Mouse (Mus musculus): ENCODE results near the gene Dyrk3. TPM values are rescaled to one million over a fixed set of nuclear protein-coding genes. Genes with fewer than 3 reads are reported as not detected.

Gene Dyrk3
- total RNA-seq, 2 experiments from 2014 or later: 4.3 to 7.3 TPM

DNA sequence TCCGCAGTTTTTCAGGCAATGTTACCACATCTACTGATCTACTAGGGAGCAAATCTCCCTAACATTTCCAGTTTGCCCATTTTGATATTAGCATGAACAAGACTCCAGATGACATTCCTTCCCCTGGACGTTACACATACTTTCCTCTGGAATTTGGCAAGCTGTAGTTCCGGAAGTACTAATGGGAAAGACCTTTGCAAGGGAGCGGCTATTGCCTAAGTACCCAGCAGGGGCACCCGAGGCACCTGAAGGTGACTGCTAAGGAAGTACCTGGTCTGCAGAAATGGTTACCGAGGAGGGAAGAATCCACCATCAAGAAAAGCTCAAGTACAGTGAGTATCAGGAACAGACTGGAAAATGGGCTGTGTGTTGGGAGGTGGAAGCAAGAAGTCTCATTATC lies 25.6 kb downstream of the Dyrk3 start:
- DNase-seq: no peak

DNA sequence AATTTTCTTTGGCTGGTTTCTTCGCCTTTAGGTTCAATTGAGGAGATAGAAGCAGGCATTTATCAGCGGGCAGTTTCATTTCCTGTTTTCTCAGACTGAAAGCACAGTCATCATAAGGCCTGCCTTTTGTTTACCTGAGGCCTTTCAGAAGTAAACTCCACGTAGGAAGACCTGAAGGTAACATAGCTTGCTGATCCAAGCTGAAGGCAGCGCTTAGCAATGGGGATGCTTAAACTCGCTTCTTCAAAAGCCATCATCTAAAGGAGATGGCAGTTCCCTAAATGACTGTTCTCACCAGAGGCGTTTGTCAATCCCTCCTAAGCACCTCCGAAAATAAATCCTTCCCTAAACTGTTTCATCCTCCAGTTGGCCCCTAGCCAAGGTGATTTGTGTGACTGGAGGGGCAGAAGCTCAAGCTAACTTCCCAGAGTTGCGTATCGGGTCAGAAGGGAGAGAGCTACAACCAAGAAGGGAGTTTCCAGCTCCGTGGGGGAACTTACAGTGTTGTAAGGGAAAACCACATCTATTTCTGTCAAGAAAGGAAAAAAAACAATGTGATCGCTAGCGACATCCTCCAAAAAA lies 27.5 kb downstream of the Dyrk3 start:
- no peak for DNase-seq

DNA sequence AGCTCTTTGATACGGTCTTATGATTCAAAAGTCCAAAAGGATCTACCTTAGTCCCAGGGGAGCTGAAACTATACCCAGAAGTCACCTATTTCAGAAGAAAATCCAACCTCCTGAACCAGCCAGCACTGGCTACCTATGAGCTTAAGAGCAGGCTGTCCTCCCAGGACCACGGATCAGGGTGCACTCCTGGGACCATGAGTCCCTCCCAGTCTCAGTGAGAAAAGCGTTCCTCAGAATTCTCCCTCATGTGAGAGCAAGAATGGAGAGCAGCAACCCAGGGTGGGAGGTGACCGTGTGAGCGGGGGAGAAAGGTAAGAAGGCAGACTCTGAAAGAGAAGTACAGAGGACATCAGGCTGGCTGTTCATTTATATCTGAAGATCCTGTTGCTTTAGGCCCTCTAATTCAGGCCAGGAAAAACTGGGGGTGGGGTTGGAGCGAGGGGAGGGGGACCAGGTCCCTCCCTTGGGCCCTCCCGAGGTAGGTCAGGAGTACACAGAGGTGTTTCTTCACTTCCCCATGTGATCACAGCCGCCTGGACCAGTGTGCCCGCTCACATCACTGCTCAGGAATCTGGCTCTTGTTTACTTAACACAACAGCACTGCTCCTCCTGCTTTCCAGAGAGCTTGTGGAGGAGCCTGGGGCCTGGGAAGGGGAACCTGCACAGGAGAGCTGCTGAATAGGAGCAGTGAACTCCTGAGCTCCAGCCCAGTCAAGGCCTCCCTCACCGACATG lies 30.4 kb downstream of the Dyrk3 start:
- DNase-seq: no peak

DNA sequence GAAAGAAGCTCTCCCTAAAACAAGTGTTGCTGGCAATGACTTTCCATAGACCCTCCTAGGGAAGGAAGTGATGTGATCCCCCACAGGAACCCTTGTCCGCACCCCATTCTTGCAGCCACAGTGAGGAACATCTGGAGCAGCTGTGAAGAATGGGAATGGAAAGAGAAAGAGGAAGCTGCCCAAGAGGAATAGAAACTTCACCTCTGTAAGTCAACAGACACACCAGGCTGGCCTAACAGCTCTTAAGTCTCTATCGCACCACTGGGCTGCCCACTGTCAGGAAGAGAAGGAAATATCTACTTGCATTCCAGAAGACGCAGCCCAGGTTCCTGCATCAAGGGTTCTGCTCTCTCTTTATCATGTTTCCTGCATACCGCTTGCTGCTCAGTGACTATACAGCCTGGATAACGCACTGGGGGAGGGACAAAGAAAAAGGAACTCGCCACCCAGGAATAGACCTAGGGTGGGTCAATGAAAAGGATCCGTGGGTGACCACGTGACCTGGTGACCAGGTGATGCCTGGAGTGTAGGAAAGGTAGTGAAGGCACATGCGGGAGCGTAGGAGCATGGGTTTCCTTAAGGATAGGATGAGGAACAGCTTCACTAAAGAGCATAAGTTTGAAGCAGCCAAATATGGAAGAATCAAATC lies 34.2 kb downstream of the Dyrk3 start:
- no peak for DNase-seq

DNA sequence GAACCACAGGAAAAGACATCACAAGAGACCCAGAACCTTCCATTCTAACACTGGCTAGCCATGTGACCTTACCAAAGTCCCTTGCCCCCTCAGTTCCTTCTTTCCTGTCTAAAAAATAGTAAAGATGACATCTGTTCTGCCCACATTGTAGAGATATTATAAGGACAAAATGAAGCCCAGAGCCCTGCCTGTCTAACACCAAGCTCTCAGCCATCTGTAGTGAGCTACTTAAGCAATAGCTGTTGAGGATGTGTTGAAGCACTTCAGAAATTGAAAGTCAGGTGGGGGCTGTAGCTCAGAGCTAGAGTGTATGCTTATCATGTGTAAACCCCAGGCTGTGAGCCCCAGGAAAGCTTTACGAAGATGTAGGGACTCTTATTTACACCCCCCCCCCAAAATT lies 37.3 kb downstream of the Dyrk3 start:
- DNase-seq: no peak

DNA sequence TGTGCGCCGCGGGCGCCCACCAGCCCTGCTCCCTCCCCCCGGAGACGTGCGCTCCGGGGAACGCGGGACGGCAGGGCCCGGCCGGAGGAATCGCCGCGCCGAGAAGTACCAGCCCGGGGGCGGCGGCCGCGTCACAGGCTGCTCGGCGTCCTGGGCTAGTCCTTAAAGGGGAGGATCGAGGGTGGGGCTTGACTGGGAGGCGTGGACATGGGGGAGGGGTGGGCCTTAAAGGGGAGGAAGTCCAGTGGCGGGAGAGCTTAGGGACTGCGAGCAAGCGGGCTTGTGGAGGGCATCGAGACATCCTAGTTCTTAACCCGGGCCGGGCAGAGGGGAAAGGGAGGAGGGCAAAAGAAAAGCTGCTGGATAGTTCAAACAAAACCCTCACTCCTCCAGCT lies 40.4 kb downstream of the Dyrk3 start, which contains the start of gene Mapkapk2:
Mapkapk2 (minus strand) TSS at position 127 of the 395 bp plus-strand sequence.
- peak; percentile 95 to 98 for DNase-seq

DNA sequence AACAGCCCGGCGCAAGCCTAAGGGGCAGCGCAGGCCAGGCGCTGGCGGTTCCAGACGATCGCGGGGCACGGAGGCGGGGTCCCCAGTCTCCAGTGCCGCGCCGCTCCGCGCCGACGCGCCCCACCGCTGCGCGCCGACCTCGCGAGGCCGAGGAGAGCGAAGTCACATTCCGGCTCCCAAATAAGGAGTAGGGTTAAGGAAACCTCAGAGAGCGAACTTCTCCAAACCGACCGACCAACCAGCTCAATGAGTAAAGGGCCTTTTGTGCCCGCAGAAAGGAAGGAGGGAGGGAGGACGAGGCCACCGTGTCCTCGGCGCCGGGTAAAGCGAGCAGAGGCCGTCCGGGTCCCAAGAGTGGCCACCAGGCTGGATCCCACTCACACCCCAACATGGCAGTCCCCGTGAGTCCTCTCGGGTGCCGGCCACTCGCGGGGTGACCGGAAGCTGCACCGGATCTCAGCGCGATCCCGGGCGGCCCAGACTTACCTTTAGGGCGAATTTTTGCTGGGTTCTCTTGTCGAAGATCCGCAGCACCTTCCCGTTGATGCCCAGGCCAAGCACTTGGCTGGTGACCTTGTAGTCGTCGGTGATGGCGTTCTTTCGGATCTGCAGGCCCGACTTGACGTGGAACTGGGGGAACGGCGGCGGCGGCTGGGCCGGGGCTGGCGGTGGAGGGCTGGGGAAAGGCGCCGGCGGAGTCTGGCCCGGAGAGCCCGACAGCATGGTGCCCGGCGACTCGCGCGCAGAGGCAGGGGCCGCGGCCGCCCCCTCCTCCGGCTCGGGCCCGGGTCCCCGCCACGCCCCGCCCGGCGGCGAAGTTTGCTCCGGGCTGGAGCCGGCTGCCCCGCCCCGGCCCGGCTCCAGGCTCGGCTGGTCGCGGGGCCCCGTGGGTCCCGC lies 41.1 kb downstream of the Dyrk3 start:
- DNase-seq: peak; percentile 59 to 74

DNA sequence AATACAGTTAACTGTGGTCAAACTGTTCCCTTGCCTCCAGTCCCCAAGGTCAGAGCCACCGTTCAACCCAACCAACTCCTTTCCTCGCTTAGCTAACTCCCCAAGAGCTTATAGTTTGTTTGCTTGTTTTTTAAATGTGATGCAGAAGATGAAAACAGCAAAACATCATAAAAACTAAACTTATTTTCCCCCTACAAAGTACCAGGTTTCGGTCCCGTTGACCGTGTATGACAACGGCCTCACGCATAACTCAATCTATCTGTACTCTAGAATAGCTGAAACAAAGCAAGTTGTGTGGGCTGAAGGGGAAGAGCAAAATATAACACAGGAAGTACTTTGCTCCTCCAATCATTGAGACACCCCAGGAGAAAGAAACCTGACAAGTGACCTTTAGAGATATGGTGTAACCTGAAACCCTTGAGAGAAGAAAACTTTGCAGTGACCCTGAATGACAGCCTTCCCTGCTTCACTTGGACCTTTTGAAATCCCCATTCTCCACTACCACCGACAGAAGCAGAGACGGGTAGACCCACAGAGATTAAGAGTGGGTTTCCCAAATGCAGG lies 41.9 kb downstream of the Dyrk3 start:
- DNase-seq: no peak

DNA sequence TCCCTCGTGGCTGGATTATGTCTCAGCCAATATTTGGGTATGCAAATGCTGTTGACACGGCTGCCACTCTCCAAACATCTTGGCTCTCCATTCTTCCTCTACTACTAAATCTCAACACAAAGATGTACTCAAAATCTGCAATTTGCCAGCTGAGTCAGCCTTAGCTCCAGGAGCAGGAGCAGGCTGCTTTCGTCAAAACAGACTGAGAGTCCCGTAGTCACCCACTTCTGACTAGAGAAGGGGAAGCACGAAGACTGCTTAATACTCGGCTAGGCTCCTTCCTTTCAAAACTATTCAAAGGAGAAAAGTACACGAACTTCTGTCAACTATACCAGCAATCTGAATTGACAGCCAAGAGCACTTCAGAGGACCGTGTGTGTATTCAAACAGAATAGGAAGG lies 42.6 kb downstream of the Dyrk3 start:
- DNase-seq: no peak

DNA sequence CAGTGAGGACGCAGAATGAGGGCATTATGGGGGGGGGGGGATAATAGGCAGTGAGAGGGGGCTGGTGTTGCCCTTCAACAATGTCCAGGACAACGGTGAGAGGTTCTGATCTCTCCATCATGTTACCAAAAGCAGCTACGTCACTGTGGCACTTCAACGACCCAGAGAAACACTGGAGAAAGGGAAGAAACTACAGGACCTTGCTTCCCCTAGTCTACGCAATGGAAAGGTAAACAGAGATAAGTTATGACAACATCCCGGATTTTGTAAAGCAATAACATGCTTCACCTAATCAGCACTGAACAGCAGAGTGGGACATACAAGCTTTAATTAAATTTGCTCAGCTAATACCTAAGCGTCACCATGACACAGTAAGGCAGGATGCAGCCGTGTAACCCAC lies 44.3 kb downstream of the Dyrk3 start:
- no peak for DNase-seq

DNA sequence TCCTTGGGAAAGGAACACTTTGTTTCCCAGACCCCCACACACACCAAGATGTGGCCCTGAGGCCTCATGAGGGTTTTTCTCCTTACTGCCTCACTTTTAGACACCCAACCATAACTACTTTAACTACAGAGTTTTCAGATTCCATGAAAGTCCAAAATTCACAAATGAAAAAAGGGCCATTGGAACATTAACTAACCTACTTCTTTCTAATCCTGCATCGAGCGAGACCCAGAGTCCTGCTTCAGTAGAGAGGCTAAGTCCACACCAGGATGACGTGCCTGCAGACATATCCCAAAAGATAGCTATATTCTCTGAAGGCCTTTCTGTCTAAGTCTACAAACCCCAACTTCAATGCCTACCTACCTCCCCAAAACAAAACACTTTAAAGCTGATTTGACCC lies 45.3 kb downstream of the Dyrk3 start:
- no peak for DNase-seq

DNA sequence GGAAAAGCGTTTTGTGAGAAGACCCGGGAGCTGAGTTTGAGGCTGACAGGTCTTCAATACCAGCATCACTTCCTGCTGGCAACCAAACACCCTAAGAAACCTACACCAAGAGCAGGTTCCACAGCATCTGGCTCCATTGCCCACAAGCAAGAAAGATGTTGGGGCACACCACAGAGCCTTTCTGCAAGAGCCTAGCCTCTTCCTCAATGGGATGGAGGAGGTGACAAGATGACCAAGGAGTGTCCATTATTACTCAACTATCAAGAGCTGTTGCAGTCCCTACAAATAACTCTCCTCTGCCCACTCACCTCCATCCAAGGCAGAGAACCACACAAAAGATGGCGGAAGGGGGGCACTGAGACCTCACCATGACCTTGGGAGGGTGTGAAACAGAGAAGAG lies 46.0 kb downstream of the Dyrk3 start:
- DNase-seq: no peak

DNA sequence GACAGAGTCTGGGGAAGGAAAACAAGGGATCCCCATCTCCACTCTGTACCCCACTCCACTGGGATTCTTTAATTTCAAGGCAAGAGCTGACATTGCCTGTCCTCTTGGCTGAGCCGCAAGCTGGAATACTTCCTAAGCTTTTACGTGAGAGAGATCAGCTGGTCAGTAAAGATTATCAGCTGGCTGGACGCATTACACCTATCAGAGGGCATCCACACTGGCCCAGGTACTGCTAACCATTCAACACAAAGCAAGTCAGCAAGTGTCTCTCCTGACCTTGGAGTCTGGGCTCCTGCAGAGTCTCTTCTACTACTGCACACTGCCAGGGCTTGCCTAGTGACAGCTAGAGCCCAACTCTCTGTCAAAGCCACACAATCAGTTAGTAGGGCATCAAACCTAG lies 46.7 kb downstream of the Dyrk3 start:
- DNase-seq: no peak

DNA sequence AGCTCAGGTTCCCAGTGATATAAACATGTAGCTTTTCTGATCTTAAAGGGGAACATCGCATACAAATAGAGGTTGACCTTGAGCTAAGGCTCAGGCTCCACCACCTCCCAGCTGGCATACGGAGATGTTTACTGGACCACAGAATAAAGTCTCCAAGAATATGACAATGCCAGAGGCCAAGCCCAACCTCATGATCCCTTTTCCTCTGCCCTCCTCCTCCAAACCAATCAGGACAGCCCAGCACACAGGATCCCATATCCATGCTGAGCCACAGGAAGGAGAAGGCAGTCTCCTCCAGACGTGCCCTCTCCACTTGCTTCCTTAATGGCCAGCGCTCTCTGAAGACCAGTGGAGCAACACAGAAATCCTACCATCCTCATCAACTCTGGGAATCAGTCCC lies 47.3 kb downstream of the Dyrk3 start:
- no peak for DNase-seq

DNA sequence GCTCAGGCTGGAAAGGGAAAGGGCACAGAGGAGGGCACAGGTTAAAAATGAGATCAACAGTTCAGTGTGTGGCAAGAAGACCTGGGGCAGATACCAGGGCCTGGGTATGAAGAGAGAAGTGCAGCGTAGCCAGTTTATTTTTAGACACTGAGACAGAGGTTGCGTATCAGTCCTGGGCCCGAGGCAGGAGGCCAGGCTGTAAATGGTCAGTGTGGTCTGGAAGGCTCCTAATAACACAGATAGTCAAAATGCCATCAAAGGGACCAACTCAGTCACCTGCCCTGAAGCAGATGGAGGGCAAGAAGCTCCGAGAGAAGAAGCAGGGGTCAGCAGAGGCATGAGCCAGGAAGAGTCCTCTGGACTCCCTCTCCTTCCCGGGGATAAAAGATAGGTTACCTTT lies 47.9 kb downstream of the Dyrk3 start:
- no peak for DNase-seq

DNA sequence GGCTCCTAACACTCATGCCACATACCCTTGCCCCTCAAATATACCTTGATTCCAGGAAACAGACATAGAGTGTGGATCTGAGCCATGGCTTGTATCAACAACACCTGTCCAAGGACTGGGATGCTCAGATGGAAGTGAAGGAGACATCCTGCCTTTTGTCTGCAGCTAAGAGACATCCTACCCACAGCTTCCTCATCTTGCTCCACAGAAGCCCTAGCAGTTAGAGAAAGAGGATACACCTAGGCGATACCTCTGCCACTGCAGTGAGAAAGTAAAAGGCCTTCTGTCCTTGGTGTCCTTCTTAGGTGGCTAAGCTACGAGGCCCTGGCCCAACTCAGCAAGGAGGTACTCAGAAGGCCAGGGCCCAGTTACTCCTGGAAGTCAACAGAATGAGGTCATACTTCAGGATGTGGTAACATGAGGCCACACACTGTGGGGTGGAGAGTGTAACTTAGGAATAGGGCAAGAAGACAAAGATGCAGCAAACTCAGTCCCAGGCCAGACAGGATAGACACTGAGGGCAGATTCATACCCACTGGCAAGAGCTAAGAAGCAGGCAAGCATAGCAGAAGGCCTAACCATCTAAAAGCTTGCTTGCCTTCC lies 48.5 kb downstream of the Dyrk3 start:
- DNase-seq: peak in 1 of 2 experiments; percentile 52

DNA sequence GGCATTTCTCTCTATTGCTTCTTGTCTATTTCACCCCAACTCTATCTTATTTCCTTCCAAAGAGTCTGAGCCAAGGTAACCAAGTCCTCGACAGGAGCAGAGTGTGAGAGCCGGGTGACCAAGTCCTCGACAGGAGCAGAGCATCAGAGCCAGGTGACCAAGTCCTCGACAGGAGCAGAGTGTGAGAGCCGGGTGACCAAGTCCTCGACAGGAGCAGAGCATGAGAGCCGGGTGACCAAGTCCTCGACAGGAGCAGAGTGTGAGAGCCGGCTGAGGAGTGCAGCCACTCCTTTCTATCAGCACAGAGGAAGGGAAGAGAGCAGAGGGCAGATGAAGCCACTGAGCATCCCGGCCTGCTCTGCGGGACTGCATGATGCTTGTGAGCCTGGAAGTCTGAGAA lies 49.6 kb downstream of the Dyrk3 start:
- DNase-seq: no peak

DNA sequence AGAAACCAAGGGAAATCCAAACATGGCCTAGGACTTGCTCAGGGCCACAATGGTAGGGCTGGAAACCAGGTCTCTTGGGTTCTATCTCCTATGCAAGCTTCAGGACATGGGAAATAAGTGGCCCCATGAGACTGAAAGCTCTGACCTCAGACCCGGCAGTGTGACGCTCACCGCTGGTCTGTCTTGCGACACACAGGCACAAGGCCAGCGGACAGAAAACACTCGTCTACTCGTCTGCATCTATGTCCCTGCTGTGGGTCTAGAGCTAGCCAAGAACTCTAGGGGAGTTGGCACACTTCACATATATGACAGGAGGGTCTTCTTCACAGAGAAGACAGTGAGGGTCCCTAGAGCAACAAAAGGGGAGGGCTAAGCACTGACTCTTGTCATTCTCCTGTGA lies 51.2 kb downstream of the Dyrk3 start:
- DNase-seq: peak; percentile 80 to 85

DNA sequence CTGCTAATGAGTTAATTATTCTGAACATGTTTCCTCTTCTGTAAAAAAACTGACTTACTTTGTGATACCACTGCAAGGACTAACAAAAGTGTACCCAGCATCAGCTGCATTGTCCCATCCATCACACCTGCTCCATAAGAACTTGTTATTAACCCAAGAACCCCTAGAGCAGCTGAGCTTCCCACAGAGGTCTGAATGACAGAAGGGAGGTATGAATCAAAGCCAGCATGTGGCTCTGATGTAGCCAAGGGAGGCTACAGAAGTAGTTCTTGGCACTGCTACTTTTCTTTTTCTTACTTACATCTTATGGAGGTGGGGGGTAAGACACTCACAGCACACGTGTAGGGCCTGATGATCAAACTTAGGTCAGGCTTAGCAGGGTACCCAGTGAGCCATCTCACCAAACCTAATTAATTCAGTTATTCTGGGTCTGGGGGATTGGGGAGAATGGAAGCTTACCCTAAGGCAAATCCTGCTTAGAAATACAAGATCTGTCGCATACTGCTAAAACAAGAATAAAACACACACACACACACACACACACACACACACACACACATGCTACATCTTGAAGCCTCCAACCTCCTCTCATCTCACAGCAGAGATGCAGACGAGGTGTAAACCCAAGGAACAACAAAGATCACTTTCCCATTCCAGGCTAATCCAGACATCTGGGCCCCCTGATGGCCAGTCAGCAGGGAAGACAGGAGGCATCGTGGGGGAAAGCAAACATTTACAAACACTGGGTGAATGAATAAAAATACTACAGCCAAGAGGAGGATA lies 52.0 kb downstream of the Dyrk3 start:
- DNase-seq: no peak

DNA sequence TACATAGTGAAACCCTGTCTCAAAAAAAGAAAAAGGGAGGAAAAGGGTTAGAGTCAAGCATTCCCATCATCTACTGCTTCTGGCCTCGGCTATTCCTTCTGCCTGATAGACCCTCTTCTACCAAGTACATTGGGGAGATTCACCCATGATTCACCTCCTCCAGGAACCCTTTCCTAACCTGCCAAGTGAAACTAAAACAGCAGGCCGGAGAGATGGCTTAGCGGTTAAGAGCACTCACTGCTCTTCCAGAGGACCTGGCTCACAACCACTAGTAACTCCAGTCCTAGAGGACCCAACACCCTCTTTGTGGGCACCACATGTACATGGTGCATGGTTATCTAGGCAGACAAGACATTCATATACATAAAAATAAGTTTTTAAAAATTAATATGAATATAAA lies 52.9 kb downstream of the Dyrk3 start:
- no peak for DNase-seq

DNA sequence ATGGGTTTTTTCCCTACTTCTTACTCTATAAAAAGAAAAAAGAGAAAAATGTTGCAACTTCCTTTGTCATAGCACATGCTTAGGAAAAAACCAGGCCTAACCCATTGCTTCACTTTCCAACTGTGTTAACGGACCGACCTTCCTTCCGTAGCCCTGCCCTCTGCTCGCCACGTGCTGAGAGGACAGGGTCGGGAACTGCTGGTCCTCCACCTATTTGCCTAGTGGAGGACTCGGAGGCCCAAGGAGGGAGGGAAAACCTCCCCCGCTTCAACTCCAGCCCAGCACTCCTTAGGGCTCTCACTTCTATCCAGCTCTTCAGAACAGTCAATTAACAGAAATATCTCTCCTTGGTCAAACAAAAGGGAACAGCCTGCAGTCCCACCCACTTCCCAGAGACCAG lies 53.9 kb downstream of the Dyrk3 start:
- DNase-seq: peak; percentile 69 to 73
